Mouse (Mus musculus) macrophage (primary cell): ENCODE data around the gene Apoh. TPM values are rescaled to one million over a fixed set of nuclear protein-coding genes. Genes with fewer than 3 reads are reported as not detected.

Experiments used
- H3K27ac ChIP-seq: fragments of 350-480 bp; formaldehyde crosslinking; 2 replicates; pipeline ENCODE4 v1.9.0; 2021
- H3K36me3 ChIP-seq: fragments of 350-480 bp; formaldehyde crosslinking; 2 replicates; pipeline ENCODE4 v1.9.0; 2021; ENCODE audit errors: inconsistent target
- H3K4me3 ChIP-seq: fragments of 350-480 bp; formaldehyde crosslinking; 2 replicates; pipeline ENCODE4 v1.9.0; 2021; ENCODE audit errors: inconsistent target
- H3K79me2 ChIP-seq: fragments of 350-480 bp; formaldehyde crosslinking; 2 replicates; pipeline ENCODE4 v1.9.0; 2021; ENCODE audit errors: inconsistent target
- WGBS: methylation state at CpG from one replicate; pipeline ENCODE4 v1.1.7; 2026; ENCODE audit warnings: inconsistent platforms; ENCODE audit not compliant: missing documents; 5-methylcytosine and 5-hydroxymethylcytosine counted together
- polyA plus RNA-seq: library from polyadenylated mRNA; stranded (reverse); fragments of 250-400 nt; gene quantifications from 3 replicates; pipeline ENCODE4 v1.2.4, GENCODE M21; 2018; ENCODE audit warnings: inconsistent platforms

Apoh gene
- polyA plus RNA-seq, 1 experiment from 2014 or later, result not detected

DNA sequence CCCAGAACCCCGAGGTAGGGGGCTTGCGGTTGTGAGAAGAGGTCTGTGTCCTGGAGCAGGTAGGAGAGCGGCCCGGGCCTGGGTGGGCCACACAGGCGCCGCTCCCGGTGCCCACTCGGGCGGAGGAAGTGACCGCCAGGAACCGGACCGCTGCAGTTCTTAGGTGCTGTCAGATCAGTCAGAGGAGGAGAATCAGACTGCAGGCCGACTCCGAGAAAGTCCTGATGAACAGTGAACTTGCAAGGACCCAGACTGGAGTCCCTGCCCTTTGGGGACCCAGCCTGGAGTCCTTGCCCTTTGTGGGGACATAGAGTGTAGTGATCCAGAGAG is 82.4 kb downstream of the Apoh start:
- Histone ChIP-seq H3K4me3 (no peak overlapping the region; the same call in 1 of the 2 replicates), H3K79me2 (no peaks in the 10 kb centered on the region), H3K27ac (no peak overlapping the region), H3K36me3 (no peaks in the 10 kb centered on the region)
- 19% methylated on average over 14 of the region's 14 CpGs for WGBS

DNA sequence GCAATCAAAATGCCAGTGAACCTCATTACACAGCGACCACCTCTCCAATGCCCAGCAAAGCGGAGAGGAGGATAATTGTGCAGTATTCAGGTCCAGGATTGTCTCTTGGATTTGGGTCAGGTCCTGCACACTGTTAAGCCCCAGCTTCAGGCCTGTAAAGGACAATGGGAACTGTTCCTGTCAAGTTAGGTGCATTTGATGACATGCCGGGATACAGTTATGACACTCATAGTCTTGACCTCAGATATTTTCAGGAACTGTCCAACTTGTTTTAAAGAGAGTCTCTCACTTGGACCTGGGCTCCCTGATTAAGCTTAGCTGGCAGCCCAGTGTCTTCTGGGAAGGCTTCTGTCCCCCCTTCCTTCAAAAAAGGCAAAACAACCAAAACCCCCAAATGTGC is 82.9 kb downstream of the Apoh start:
- H3K4me3 ChIP-seq, result no peak overlapping the region
- 93% methylated on average over 3 of the region's 3 CpGs for WGBS
- H3K79me2 ChIP-seq, result no peaks in the 10 kb centered on the region

DNA sequence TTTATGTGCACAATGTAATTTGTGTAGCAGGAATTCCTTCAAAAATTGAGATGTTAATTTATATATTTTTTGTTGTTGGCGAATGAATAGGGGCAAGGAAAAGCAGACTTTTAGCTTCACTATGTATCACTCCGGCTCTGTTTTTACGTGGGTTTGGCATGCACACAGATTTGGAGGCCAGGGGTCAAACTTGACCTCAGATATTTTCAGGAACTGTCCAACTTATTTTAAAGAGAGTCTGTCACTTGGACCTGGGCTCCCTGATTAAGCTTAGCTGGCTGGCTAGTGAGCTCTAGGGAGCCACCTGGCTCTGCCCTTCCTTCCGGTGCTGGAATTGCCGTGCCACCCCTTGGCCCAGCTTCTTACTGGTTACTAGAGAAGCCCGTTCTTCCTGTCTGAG is 84.0 kb downstream of the Apoh start:
- WGBS, result 85% methylated on average over 6 of the region's 6 CpGs
- Histone ChIP-seq H3K36me3 (no peaks in the 10 kb centered on the region), H3K79me2 (no peaks in the 10 kb centered on the region), H3K4me3 (no peak overlapping the region), H3K27ac (no peak overlapping the region)

More for the DNA sequence above, 82.9 kb downstream of the Apoh start:
- no peak overlapping the region for H3K27ac ChIP-seq
- H3K36me3 ChIP-seq, result no peaks in the 10 kb centered on the region

DNA sequence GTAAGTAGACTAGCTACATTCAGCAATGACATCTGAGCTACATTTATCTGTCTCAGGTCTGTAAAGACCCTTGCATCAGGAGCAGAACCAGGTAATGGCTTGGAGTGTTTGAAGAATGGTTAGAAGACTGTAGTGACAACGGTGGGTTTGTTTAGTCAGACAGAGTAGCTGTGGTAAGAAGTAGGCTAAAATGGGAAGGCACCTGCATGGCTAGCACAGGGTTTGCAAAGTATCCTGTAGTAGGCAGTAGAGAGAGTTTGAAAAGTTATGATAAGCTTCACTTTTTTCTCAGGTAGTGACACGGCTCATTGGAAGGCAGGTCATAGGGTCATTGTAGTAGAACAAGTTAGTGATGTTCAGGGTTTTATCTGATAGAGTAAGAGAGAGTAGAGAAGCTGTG is 85.9 kb downstream of the Apoh start:
- 64% methylated on average over 2 of the region's 2 CpGs for WGBS
- no peak overlapping the region for H3K4me3 ChIP-seq
- no peaks in the 10 kb centered on the region for H3K79me2 ChIP-seq
- H3K36me3 ChIP-seq, result no peaks in the 10 kb centered on the region
- no peak overlapping the region for H3K27ac ChIP-seq

DNA sequence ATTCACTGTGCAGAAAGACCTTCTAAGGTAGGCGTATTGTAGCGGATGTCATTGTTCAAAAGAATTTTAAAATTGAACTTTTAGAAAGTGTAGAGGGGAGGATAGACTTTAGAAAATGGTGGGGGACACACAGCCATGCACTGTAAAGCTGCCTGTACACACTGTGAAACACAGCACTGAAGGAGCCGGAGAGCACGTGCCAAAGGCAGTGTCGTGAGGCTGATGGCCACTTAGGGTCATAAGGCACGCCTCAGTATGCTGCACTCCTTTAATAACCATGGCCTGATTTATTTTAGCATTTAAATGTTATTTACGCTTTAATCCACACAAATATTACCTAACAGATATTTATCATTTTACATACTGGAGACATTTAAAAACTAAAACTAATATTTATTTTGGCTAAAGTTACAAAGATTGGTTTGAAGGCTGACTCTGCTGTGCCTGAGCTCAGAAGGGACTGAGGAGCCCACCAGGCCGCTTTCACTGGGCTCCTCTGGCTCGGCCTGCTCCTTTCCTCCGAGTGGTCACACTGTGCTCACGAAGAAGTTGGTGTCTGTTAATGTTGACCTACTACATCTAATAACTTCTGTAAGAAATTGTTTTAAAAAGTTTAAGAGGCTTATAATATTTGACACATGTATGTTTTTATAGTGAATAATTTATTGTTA is 100.9 kb downstream of the Apoh start:
- 94% methylated on average over 11 of the region's 11 CpGs for WGBS
- H3K27ac ChIP-seq, result no peak overlapping the region
- H3K4me3 ChIP-seq, result no peak overlapping the region
- no peaks in the 10 kb centered on the region for H3K36me3 ChIP-seq
- H3K79me2 ChIP-seq, result no peaks in the 10 kb centered on the region

DNA sequence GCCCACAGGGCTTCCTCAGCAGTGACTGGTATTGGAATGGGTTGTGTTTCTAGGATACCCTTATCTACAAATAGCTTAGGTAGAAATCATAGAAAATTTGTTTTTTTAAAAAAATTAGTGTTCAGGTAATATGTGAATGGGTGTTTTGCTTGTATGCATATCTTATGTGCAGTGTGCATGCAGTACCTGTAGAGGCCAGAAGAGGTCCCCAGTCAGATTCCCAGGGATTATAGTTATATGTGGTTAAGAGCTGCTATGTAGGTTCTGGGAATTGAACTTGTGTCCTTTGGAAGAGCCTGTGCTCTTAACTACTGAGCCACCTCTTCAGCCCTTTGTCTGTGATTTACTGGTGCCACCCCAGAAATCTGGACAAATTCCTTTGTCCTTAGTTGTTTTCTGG is 104.0 kb downstream of the Apoh start:
- no peaks in the 10 kb centered on the region for H3K36me3 ChIP-seq
- no peaks in the 10 kb centered on the region for H3K79me2 ChIP-seq
- no peak overlapping the region for H3K27ac ChIP-seq
- no peak overlapping the region for H3K4me3 ChIP-seq

DNA sequence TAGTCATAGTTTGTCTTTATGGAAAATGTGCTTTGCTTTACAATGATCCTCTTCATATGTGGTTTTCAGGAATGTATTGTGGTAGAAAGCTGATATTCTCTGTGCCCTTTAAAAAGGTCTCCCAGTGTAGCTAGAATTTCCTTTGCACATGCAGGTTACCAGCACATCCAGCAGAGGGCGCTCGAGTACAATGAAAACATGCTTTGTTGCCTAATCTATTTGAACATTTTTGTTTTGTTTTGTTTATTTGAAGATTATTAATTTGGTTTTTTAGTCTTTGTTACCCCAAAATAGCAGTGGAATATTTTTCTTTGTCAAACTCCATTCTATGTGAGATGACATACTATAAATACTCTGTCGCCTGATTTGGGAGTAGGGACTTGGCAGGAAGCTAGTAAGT is 106.7 kb downstream of the Apoh start:
- H3K79me2 ChIP-seq, result no peaks in the 10 kb centered on the region
- WGBS, result 33% methylated on average over 3 of the region's 3 CpGs
- H3K27ac ChIP-seq, result no peak overlapping the region
- H3K4me3 ChIP-seq, result no peak overlapping the region
- no peaks in the 10 kb centered on the region for H3K36me3 ChIP-seq

DNA sequence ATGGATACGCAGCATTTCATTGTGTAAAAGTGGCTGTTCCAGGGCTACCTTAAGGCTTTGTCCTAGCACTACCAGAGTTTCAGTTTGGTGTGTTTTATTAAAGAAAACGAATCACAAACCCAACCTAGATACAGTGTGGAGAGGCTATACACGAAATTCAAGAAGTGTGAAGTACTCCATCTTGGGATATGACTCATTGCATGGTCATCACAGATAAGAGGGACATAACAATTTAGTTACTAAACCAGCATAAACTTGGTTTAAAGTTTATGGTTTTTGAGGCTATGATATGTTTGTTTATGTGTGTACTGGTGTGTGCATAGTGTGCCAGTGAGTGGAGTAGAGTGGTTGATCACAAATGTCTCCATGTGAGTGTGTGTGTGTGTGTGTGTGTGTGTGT is 116.4 kb downstream of the Apoh start:
- Histone ChIP-seq H3K4me3 (no peak overlapping the region), H3K79me2 (no peaks in the 10 kb centered on the region), H3K27ac (no peak overlapping the region), H3K36me3 (no peaks in the 10 kb centered on the region)
- WGBS, result 80% methylated on average over 3 of the region's 3 CpGs

Other genes starting within 250 kb of the Apoh start
- 1.5 to 1.8 TPM (median 1.8 TPM) in 3 replicates for gene Prkca, start 574 bp downstream of the Apoh start, polyA plus RNA-seq
- gene Cep112, start 81.8 kb downstream of the Apoh start, polyA plus RNA-seq, result 0.13 to 0.70 TPM (median 0.49 TPM) in 3 replicates